Mouse (Mus musculus): Measurements from ENCODE around the gene Gabpb1. TPM values are rescaled to one million over a fixed set of nuclear protein-coding genes. Genes with fewer than 3 reads are reported as not detected.

The Gabpb1 gene
- polyA plus RNA-seq, 1 experiment = 21.8 TPM

GRCm38 (mm10) chr2:126598359-126598758 is 77.8 kb downstream of the Gabpb1 start:
- WGBS = 37% methylated on average over 2 of the region's 2 CpGs
- H3K4me3 ChIP-seq (replicated peaks; ENCODE audit: insufficient read depth, low read depth, low read length) = no peak overlapping the region
- no peaks in the 10 kb centered on the region for H3K27me3 ChIP-seq (ENCODE audit: control insufficient read depth, insufficient read depth, low read length)
- DNase-seq = no peak
- no peak overlapping the region for H3K27ac ChIP-seq (ENCODE audit: insufficient read depth, low read length)
- 0 out of 2 replicates have a peak, but pooled peaks have one; percentile 3 for TF ChIP-seq CTCF (IDR thresholded peaks at IDR 0.05; ENCODE audit: borderline replicate concordance, insufficient read depth, low read depth, low read length)
- TF ChIP-seq POLR2A (IDR thresholded peaks at IDR 0.05; ENCODE audit: borderline replicate concordance, insufficient read depth, low read length) = no peak
- no peaks in the 10 kb centered on the region for H3K4me1 ChIP-seq (ENCODE audit: control insufficient read depth, insufficient read depth, low read length)

- Histone ChIP-seq H3K27ac (ENCODE audit: insufficient read depth, low read length) (no peak overlapping the region), H3K4me3 (replicated peaks; ENCODE audit: insufficient read depth, low read depth, low read length) (no peak overlapping the region), H3K27me3 (ENCODE audit: control insufficient read depth, insufficient read depth, low read length) (no peaks in the 10 kb centered on the region), H3K4me1 (ENCODE audit: control insufficient read depth, insufficient read depth, low read length) (no peaks in the 10 kb centered on the region)
- no peak for DNase-seq
- 72% methylated on average over 20 of the region's 20 CpGs for WGBS
- TF ChIP-seq CTCF (IDR thresholded peaks at IDR 0.05; ENCODE audit: borderline replicate concordance, insufficient read depth, low read depth, low read length) = no peak
- TF ChIP-seq POLR2A (IDR thresholded peaks at IDR 0.05; ENCODE audit: borderline replicate concordance, insufficient read depth, low read length) = no peak
Measured at GRCm38 (mm10) chr2:126597279-126598241, 78.6 kb downstream of the Gabpb1 start.

- no peak for TF ChIP-seq CTCF (IDR thresholded peaks at IDR 0.05; ENCODE audit: borderline replicate concordance, insufficient read depth, low read depth, low read length)
- no peak for TF ChIP-seq POLR2A (IDR thresholded peaks at IDR 0.05; ENCODE audit: borderline replicate concordance, insufficient read depth, low read length)
- Histone ChIP-seq H3K4me1 (ENCODE audit: control insufficient read depth, insufficient read depth, low read length) (no peaks in the 10 kb centered on the region), H3K27me3 (ENCODE audit: control insufficient read depth, insufficient read depth, low read length) (no peaks in the 10 kb centered on the region), H3K27ac (ENCODE audit: insufficient read depth, low read length) (no peak overlapping the region), H3K4me3 (replicated peaks; ENCODE audit: insufficient read depth, low read depth, low read length) (no peak overlapping the region)
- 90% methylated on average over 7 of the region's 7 CpGs for WGBS
- DNase-seq = no peak
Measured at GRCm38 (mm10) chr2:126596347-126597072, 79.6 kb downstream of the Gabpb1 start.

- WGBS = 20% methylated on average over 26 of the region's 26 CpGs
Measured at GRCm38 (mm10) chr2:126593831-126594610, 82.1 kb downstream of the Gabpb1 start.

GRCm38 (mm10) chr2:126591304-126591703 is 84.8 kb downstream of the Gabpb1 start:
- Histone ChIP-seq H3K4me3 (replicated peaks; ENCODE audit: insufficient read depth, low read depth, low read length) (no peak overlapping the region), H3K27ac (ENCODE audit: insufficient read depth, low read length) (no peak overlapping the region), H3K27me3 (ENCODE audit: control insufficient read depth, insufficient read depth, low read length) (no peaks in the 10 kb centered on the region), H3K4me1 (ENCODE audit: control insufficient read depth, insufficient read depth, low read length) (no peaks in the 10 kb centered on the region)
- TF ChIP-seq POLR2A (IDR thresholded peaks at IDR 0.05; ENCODE audit: borderline replicate concordance, insufficient read depth, low read length) (no peak), CTCF (IDR thresholded peaks at IDR 0.05; ENCODE audit: borderline replicate concordance, insufficient read depth, low read depth, low read length) (no peak)
- 86% methylated on average over 4 of the region's 4 CpGs for WGBS
- DNase-seq = no peak

More at GRCm38 (mm10) chr2:126593831-126594610, 82.1 kb downstream of the Gabpb1 start:
- H3K4me1 ChIP-seq (ENCODE audit: control insufficient read depth, insufficient read depth, low read length) = no peaks in the 10 kb centered on the region
- peak overlapping the region; percentile 37 for H3K4me3 ChIP-seq (replicated peaks; ENCODE audit: insufficient read depth, low read depth, low read length)
- peak; percentile 61 to 70 for DNase-seq
- H3K27ac ChIP-seq (ENCODE audit: insufficient read depth, low read length) = no peak overlapping the region
- TF ChIP-seq CTCF (IDR thresholded peaks at IDR 0.05; ENCODE audit: borderline replicate concordance, insufficient read depth, low read depth, low read length) (peak; percentile 88), POLR2A (IDR thresholded peaks at IDR 0.05; ENCODE audit: borderline replicate concordance, insufficient read depth, low read length) (no peak)
- no peaks in the 10 kb centered on the region for H3K27me3 ChIP-seq (ENCODE audit: control insufficient read depth, insufficient read depth, low read length)

- Histone ChIP-seq H3K27ac (ENCODE audit: insufficient read depth, low read length) (no peak overlapping the region), H3K27me3 (ENCODE audit: control insufficient read depth, insufficient read depth, low read length) (no peaks in the 10 kb centered on the region), H3K4me1 (ENCODE audit: control insufficient read depth, insufficient read depth, low read length) (no peaks in the 10 kb centered on the region), H3K4me3 (replicated peaks; ENCODE audit: insufficient read depth, low read depth, low read length) (no peak overlapping the region)
- WGBS = 91% methylated on average over 3 of the region's 3 CpGs
- TF ChIP-seq CTCF (IDR thresholded peaks at IDR 0.05; ENCODE audit: borderline replicate concordance, insufficient read depth, low read depth, low read length) (no peak), POLR2A (IDR thresholded peaks at IDR 0.05; ENCODE audit: borderline replicate concordance, insufficient read depth, low read length) (no peak)
- no peak for DNase-seq
Measured at GRCm38 (mm10) chr2:126587468-126587867, 88.7 kb downstream of the Gabpb1 start.
